Mouse (Mus musculus) bone marrow macrophage, adult 2 months (primary cell): ENCODE data around the gene Acot4.

Experiments used
- CTCF ChIP-seq: IDR thresholded peaks from 2 replicates; pipeline ENCODE4 v1.5.1; 2012; ENCODE audit warnings: low read depth, mild to moderate bottlenecking, low read length, moderate library complexity
- POLR2A ChIP-seq: IDR thresholded peaks from 2 replicates; pipeline ENCODE4 v1.6.1; 2012; ENCODE audit warnings: mild to moderate bottlenecking, low read depth, low read length, borderline replicate concordance

- no peak for TF ChIP-seq CTCF
- no peak for TF ChIP-seq POLR2A
Observed at GRCm38 (mm10) chr12:84008729-84009128, 29.4 kb upstream of the Acot4 start.
